Mouse (Mus musculus) liver, embryonic 15.5 days (tissue): ENCODE measurements around the gene Cep250. TPM values are rescaled to one million over a fixed set of nuclear protein-coding genes. Genes with fewer than 3 reads are reported as not detected.
"Not testable (repeated sequence)": the region's sequence is repeated elsewhere in the genome, so short reads cannot be mapped to it uniquely, and the experiment has no call there.

Source experiments
- ATAC-seq: fragments of 200-750 bp; cut with Nextera tagmentation; 2 replicates; pipeline ENCODE4 v1.8.0; 2017; ENCODE audit warnings: moderate number of reproducible peaks, mild to moderate bottlenecking, moderate library complexity; ENCODE audit not compliant: insufficient read depth
- H3K27ac ChIP-seq: fragments of 300-500 bp; sonication (generic); replicated peaks from 2 replicates; pipeline ENCODE4 v1.5.1; 2015; ENCODE audit warnings: mild to moderate bottlenecking, inconsistent platforms
- H3K27me3 ChIP-seq: fragments of 300-500 bp; sonication (generic); 2 replicates; pipeline ENCODE4 v1.6.1; 2015; ENCODE audit warnings: mild to moderate bottlenecking, inconsistent platforms
- H3K36me3 ChIP-seq: fragments of 300-500 bp; sonication (generic); replicated peaks from 2 replicates; pipeline ENCODE4 v1.6.1; 2015; ENCODE audit warnings: moderate library complexity, mild to moderate bottlenecking, inconsistent platforms
- H3K4me1 ChIP-seq: fragments of 300-500 bp; sonication (generic); replicated peaks from 2 replicates; pipeline ENCODE4 v1.6.1; 2015; ENCODE audit warnings: inconsistent platforms
- H3K4me2 ChIP-seq: fragments of 300-500 bp; sonication (generic); 2 replicates; pipeline ENCODE4 v1.6.1; 2015; ENCODE audit warnings: moderate library complexity, mild to moderate bottlenecking, inconsistent platforms
- H3K4me3 ChIP-seq: fragments of 300-500 bp; sonication (generic); replicated peaks from 2 replicates; pipeline ENCODE4 v1.5.1; 2015; ENCODE audit warnings: mild to moderate bottlenecking, inconsistent platforms
- H3K9ac ChIP-seq: fragments of 300-500 bp; sonication (generic); 2 replicates; pipeline ENCODE4 v1.6.1; 2015; ENCODE audit warnings: moderate library complexity, mild to moderate bottlenecking, inconsistent platforms
- H3K9me3 ChIP-seq: fragments of 300-500 bp; sonication (generic); replicated peaks from 2 replicates; pipeline ENCODE4 v1.6.1; 2016; ENCODE audit warnings: inconsistent platforms
- WGBS: fragments of 180-500 bp; shearing (Covaris S2); methylation state at CpG from one replicate; pipeline ENCODE4 v1.1.7; 2015; ENCODE audit warnings: mixed read lengths; ENCODE audit not compliant: insufficient replicate concordance; 5-methylcytosine and 5-hydroxymethylcytosine counted together
- polyA plus RNA-seq: library from polyadenylated mRNA; unstranded; fragments of >200 nt; fragmentation: Nextera tagmentation; extraction: Ambion mirVana; gene quantifications from 2 replicates; pipeline ENCODE4 v1.2.1, GENCODE M21; 2015

Gene Cep250
- 8.2 and 9.7 TPM in 2 replicates for polyA plus RNA-seq

GRCm38 (mm10) chr2:155956134-155957059 is at the start of gene Cep250:
Gene Cep250 (plus strand): TSS chr2:155956458.
- peak within 1 kb of the TSS; percentile 81 for H3K4me3 ChIP-seq
- H3K9ac ChIP-seq = peak within 1 kb of the TSS; percentile 87
- ATAC-seq = peak; percentile 100
- H3K36me3 ChIP-seq = no peaks in the 10 kb centered on the region
- peaks cover 14% of the 10 kb centered on the region for H3K27me3 ChIP-seq
- under 1% methylated on average over 59 of the region's 59 CpGs for WGBS
- H3K4me1 ChIP-seq = peaks cover 20% of the 10 kb centered on the region
- no peaks in the 10 kb centered on the region for H3K9me3 ChIP-seq
- peak within 1 kb of the TSS; percentile 84 for H3K27ac ChIP-seq
- H3K4me2 ChIP-seq = peak within 1 kb of the TSS; percentile 97

GRCm38 (mm10) chr2:155914684-155915083 is 41.6 kb upstream of the Cep250 start:
- H3K4me2 ChIP-seq = no peak overlapping the region
- H3K4me3 ChIP-seq = no peak overlapping the region
- no peak overlapping the region for H3K27ac ChIP-seq
- H3K36me3 ChIP-seq = peaks cover 52% of the 10 kb centered on the region
- no peaks in the 10 kb centered on the region for H3K4me1 ChIP-seq
- 60% methylated on average over 6 of the region's 6 CpGs for WGBS
- H3K9ac ChIP-seq = no peak overlapping the region
- no peaks in the 10 kb centered on the region for H3K27me3 ChIP-seq
- H3K9me3 ChIP-seq = no peaks in the 10 kb centered on the region
- ATAC-seq = no peak

DNA sequence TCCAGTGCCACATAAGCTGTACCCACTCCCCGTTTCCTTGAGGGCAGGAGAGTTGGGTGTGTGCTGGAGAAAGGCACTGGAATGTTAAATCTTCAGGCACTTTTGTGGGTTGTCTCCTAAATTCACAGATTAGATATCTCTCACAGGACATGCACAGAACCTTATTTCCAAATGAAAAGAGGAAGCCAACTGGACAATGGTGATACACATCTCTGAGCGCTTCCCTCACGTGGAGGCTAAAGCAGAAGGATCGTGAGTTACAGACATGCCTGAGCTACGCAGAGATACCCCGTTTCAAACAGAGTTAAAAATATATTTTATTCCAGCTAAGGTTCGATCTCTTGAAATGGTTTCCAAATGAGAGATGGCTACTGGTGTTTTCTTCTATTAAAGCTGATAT is 33.1 kb upstream of the Cep250 start:
- no peak for ATAC-seq
- Histone ChIP-seq H3K4me3 (no peak overlapping the region), H3K27ac (no peak overlapping the region), H3K4me1 (0 out of 2 replicates have a peak, but pooled peaks cover 3% of the 10 kb centered on the region), H3K27me3 (no peaks in the 10 kb centered on the region), H3K9ac (no peak overlapping the region), H3K9me3 (no peaks in the 10 kb centered on the region), H3K4me2 (no peak overlapping the region), H3K36me3 (peaks cover 28% of the 10 kb centered on the region)
- 56% methylated on average over 7 of the region's 7 CpGs for WGBS

DNA sequence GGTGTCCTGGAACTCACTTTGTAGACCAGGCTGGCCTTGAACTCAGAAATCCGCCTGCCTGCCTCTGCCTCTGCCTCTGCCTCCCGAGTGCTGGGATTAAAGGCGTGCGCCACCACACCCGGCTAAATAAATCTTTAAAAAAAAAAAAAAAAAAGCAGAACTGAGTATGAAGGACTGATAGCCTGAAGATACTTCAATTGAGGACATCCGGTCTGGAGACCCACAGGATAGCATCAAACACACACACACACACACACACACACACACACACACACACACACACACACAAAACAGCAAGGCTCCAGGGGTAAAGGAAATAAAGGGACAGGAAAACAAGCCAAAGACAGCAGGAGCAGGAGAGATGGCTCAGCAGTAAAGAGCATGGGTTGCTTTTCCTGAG is 31.0 kb upstream of the Cep250 start:
- peaks cover 17% of the 10 kb centered on the region for H3K4me1 ChIP-seq
- H3K4me2 ChIP-seq, H3K27me3 ChIP-seq, ATAC-seq, H3K9me3 ChIP-seq, H3K4me3 ChIP-seq, H3K9ac ChIP-seq, H3K27ac ChIP-seq: not testable (repeated sequence)
- peaks cover 19% of the 10 kb centered on the region; the same call in 1 of the 2 replicates for H3K36me3 ChIP-seq
- WGBS = 59% methylated on average over 6 of the region's 6 CpGs

GRCm38 (mm10) chr2:155928711-155929345 is 27.4 kb upstream of the Cep250 start:
- Histone ChIP-seq H3K9me3 (no peaks in the 10 kb centered on the region), H3K4me2 (peak overlapping the region; percentile 76), H3K36me3 (0 out of 2 replicates have a peak, but pooled peaks cover 4% of the 10 kb centered on the region), H3K27me3 (no peaks in the 10 kb centered on the region), H3K4me1 (peaks cover 23% of the 10 kb centered on the region), H3K9ac (peak overlapping the region; percentile 44; the same call in 1 of the 2 replicates), H3K4me3 (peak overlapping the region; percentile 63), H3K27ac (peak overlapping the region; percentile 74; the same call in 1 of the 2 replicates)
- no peak for ATAC-seq
- WGBS = 55% methylated on average over 7 of the region's 7 CpGs

- Histone ChIP-seq H3K27ac (peak within 1 kb of the TSS; percentile 74), H3K36me3 (no peaks in the 10 kb centered on the region)
- peak; percentile 94 for ATAC-seq
Observed at GRCm38 (mm10) chr2:155929531-155930442, 26.5 kb upstream of the Cep250 start, which contains the start of gene Uqcc1. Gene Uqcc1 (minus strand): TSS chr2:155930310.

DNA sequence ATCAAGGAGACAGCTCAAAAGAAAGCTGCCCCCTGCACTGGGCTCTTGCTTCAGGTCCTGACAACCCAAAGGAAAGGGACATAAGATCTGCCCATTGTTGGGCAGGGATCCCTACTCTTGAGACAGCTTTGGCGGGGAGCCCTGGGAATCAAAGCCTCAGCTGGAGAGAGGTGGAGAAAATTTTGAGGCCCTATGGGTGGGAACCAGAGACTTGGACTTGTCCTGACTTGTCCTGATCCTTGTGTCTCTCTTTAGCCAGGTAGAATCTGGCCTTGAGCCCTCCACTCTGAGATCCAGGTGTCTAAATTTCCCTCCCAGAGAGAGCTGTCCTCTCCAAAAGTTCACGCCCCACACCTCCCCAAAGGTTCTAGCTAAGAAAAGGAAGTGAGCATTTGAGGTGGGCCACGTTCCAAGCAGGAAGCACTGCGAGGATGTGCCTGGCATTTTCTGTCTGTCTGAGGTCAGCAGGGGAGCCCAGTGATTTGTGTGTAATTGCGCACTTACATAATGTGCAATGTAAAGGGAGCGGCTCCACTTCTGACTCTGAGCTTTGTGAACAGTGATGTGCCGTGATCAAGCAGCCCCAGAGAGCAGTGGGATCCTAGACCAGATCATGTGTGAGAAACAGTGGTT is 16.2 kb upstream of the Cep250 start:
- Histone ChIP-seq H3K9me3 (no peaks in the 10 kb centered on the region), H3K4me3 (no peak overlapping the region), H3K9ac (no peak overlapping the region), H3K27me3 (peaks cover 15% of the 10 kb centered on the region; the same call in 1 of the 2 replicates), H3K4me1 (no peaks in the 10 kb centered on the region), H3K4me2 (no peak overlapping the region), H3K36me3 (no peaks in the 10 kb centered on the region), H3K27ac (no peak overlapping the region)
- ATAC-seq = no peak
- 53% methylated on average over 7 of the region's 7 CpGs for WGBS

More at GRCm38 (mm10) chr2:155929531-155930442, 26.5 kb upstream of the Cep250 start, which contains the start of gene Uqcc1:
- under 1% methylated on average over 38 of the region's 38 CpGs for WGBS
- peak within 1 kb of the TSS; percentile 44 for H3K9ac ChIP-seq
- H3K4me3 ChIP-seq = peak within 1 kb of the TSS; percentile 63
- peaks cover 23% of the 10 kb centered on the region for H3K4me1 ChIP-seq
- peak within 1 kb of the TSS; percentile 76 for H3K4me2 ChIP-seq
- no peaks in the 10 kb centered on the region for H3K27me3 ChIP-seq
- no peaks in the 10 kb centered on the region for H3K9me3 ChIP-seq

DNA sequence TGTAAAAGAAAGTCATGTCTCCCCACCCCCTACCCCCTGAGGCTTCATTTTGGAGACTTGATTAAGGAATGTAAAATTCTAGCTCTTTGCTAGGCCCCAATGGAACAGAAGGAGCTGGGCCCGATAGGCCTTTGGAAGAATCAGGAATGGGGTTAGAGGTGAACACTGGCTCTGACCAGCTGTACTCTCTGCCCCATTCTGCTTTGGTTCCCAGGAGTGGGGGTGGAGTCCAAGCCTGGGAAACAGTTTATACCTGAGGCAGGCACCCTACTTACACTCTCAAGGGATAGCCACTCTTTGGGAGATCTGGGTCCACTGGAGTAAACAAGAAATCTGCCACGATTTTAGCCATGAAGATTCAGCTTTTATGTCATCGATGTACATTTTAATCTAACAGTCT is 15.6 kb upstream of the Cep250 start, which contains the start of gene Gm15557:
Gm15557 (plus strand) TSS at position 48 of the 400 bp plus-strand sequence.
- no peak for ATAC-seq
- no peak within 1 kb of the TSS for H3K4me2 ChIP-seq
- H3K9me3 ChIP-seq = no peaks in the 10 kb centered on the region
- H3K36me3 ChIP-seq = no peaks in the 10 kb centered on the region
- no peak within 1 kb of the TSS for H3K4me3 ChIP-seq
- no peak within 1 kb of the TSS for H3K9ac ChIP-seq
- H3K27ac ChIP-seq = no peak within 1 kb of the TSS
- peaks cover 15% of the 10 kb centered on the region; the same call in 1 of the 2 replicates for H3K27me3 ChIP-seq
- 70% methylated on average over 3 of the region's 3 CpGs for WGBS
- no peaks in the 10 kb centered on the region for H3K4me1 ChIP-seq

DNA sequence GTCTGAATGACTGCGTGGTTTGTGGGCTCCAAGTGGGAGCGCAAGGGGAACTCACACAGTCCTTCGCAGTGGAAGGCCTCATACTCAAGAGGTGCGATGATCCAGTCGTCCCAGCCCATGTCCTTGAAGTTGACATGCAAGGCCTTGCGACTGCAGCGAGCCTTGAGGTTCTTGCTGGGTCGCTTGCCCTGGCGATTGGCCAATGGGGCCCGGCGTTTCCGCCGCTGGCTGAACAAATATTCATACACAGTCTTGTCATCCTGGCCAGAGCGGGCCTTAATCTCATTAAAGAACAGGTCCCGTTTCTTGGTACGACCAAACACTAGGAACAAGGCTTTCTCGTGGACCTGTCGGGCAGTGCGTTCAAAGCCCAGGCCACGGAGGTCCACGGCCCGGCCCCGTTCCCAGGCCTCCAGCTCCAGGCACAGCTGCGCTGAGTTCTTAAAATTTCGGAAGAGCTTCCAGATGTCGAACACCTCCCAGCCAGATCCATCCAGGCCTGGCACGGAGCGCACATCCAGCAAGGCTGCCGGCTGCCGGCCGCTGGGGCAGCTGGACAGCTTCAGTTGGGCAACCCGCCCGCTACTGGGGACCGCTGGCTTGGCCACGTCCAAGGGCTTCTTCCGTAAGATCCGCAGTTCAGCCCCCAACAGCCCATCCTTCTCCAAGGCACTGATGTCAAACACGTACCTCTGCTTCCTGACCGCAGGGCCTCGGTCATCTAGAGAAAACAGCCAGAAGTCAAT is 14.4 kb upstream of the Cep250 start:
- Histone ChIP-seq H3K9ac (no peak overlapping the region), H3K36me3 (no peaks in the 10 kb centered on the region), H3K27me3 (peaks cover 15% of the 10 kb centered on the region; the same call in 1 of the 2 replicates), H3K9me3 (no peaks in the 10 kb centered on the region), H3K27ac (no peak overlapping the region), H3K4me2 (no peak overlapping the region), H3K4me3 (no peak overlapping the region), H3K4me1 (peaks cover 10% of the 10 kb centered on the region)
- no peak for ATAC-seq
- WGBS = 83% methylated on average over 40 of the region's 40 CpGs
